Mouse (Mus musculus) neural tube, embryonic 14.5 days (tissue): ENCODE measurements around the gene Tesmin. TPM values are rescaled to one million over a fixed set of nuclear protein-coding genes. Genes with fewer than 3 reads are reported as not detected.

ENCODE experiments used
- ATAC-seq: fragments of 200-750 bp; cut with Nextera tagmentation; 2 replicates; pipeline ENCODE4 v1.8.0; 2017; ENCODE audit warnings: low read depth, mild to moderate bottlenecking, moderate TSS enrichment, moderate library complexity
- H3K27ac ChIP-seq: fragments of 300-500 bp; sonication (generic); 2 replicates; pipeline ENCODE4 v1.5.1; 2014; ENCODE audit warnings: low read depth, mild to moderate bottlenecking, control low read depth, low read length, moderate library complexity, mixed read lengths
- H3K27me3 ChIP-seq: fragments of 300-500 bp; sonication (generic); 2 replicates; pipeline ENCODE4 v1.6.1; 2014; ENCODE audit warnings: low read length; ENCODE audit not compliant: control insufficient read depth, insufficient read depth
- H3K36me3 ChIP-seq: fragments of 300-500 bp; sonication (generic); 2 replicates; pipeline ENCODE4 v1.6.1; 2014; ENCODE audit warnings: low read length, mixed read lengths; ENCODE audit not compliant: control insufficient read depth, insufficient read depth
- H3K4me1 ChIP-seq: fragments of 300-500 bp; sonication (generic); 2 replicates; pipeline ENCODE4 v1.6.1; 2014; ENCODE audit warnings: low read length; ENCODE audit not compliant: control insufficient read depth, insufficient read depth
- H3K4me2 ChIP-seq: fragments of 300-500 bp; sonication (generic); 2 replicates; pipeline ENCODE4 v1.6.1; 2014; ENCODE audit warnings: mild to moderate bottlenecking, low read depth, low read length, control low read depth
- H3K4me3 ChIP-seq: fragments of 300-500 bp; sonication (generic); 2 replicates; pipeline ENCODE4 v1.5.1; 2014; ENCODE audit warnings: low read depth, low read length, control low read depth, mixed read lengths
- H3K9ac ChIP-seq: fragments of 300-500 bp; sonication (generic); replicated peaks from 2 replicates; pipeline ENCODE4 v1.6.1; 2014; ENCODE audit warnings: low read depth, mild to moderate bottlenecking, control low read depth, low read length, mixed read lengths
- H3K9me3 ChIP-seq: fragments of 300-500 bp; sonication (generic); 2 replicates; pipeline ENCODE4 v1.6.1; 2016; ENCODE audit warnings: low read length; ENCODE audit not compliant: control insufficient read depth
- WGBS: fragments of 180-500 bp; shearing (Covaris S2); extraction: QIAGEN DNeasy Blood & Tissue Kit; methylation state at CpG from one replicate; pipeline ENCODE4 v1.1.7; 2014; 5-methylcytosine and 5-hydroxymethylcytosine counted together
- polyA plus RNA-seq: library from polyadenylated mRNA; unstranded; fragments of >200 nt; fragmentation: Nextera tagmentation; extraction: Ambion mirVana; gene quantifications from 2 replicates; pipeline ENCODE4 v1.2.1, GENCODE M21; 2014

The Tesmin gene
- polyA plus RNA-seq = 0.12 and 0.30 TPM in 2 replicates

GRCm38 (mm10) chr19:3388629-3389057, at the start of gene Tesmin:
TSS of gene Tesmin (plus strand) at chr19:3388857.
- H3K9me3 ChIP-seq = no peaks in the 10 kb centered on the region
- peak within 1 kb of the TSS; percentile 44 for H3K4me3 ChIP-seq
- H3K27ac ChIP-seq = peak within 1 kb of the TSS; percentile 23; the same call in 1 of the 2 replicates
- no peaks in the 10 kb centered on the region for H3K4me1 ChIP-seq
- H3K9ac ChIP-seq = peak within 1 kb of the TSS; percentile 54
- peak within 1 kb of the TSS; percentile 78 for H3K4me2 ChIP-seq
- H3K36me3 ChIP-seq = no peaks in the 10 kb centered on the region
- H3K27me3 ChIP-seq = no peaks in the 10 kb centered on the region
- WGBS = 4% methylated on average over 31 of the region's 33 CpGs
- peak; percentile 86 for ATAC-seq

GRCm38 (mm10) chr19:3339187-3339586, 49.5 kb upstream of the Tesmin start:
- no peaks in the 10 kb centered on the region for H3K27me3 ChIP-seq
- H3K36me3 ChIP-seq = no peaks in the 10 kb centered on the region
- H3K27ac ChIP-seq = no peak overlapping the region
- H3K4me3 ChIP-seq = no peak overlapping the region
- H3K4me1 ChIP-seq = 0 out of 2 replicates have a peak, but pooled peaks cover 2% of the 10 kb centered on the region
- 88% methylated on average over 8 of the region's 8 CpGs for WGBS
- no peak for ATAC-seq
- H3K9ac ChIP-seq = no peak overlapping the region
- H3K4me2 ChIP-seq = no peak overlapping the region
- no peaks in the 10 kb centered on the region for H3K9me3 ChIP-seq

GRCm38 (mm10) chr19:3341021-3341420, 47.6 kb upstream of the Tesmin start:
- H3K27ac ChIP-seq = no peak overlapping the region
- H3K4me1 ChIP-seq = no peaks in the 10 kb centered on the region
- H3K9me3 ChIP-seq = no peaks in the 10 kb centered on the region
- no peak overlapping the region for H3K4me3 ChIP-seq
- H3K36me3 ChIP-seq = no peaks in the 10 kb centered on the region
- no peak for ATAC-seq
- 89% methylated on average over 3 of the region's 3 CpGs for WGBS
- no peak overlapping the region for H3K4me2 ChIP-seq
- H3K9ac ChIP-seq = no peak overlapping the region
- H3K27me3 ChIP-seq = no peaks in the 10 kb centered on the region

- 81% methylated on average over 3 of the region's 3 CpGs for WGBS
- Histone ChIP-seq H3K4me1 (no peaks in the 10 kb centered on the region), H3K4me3 (no peak overlapping the region), H3K36me3 (no peaks in the 10 kb centered on the region), H3K4me2 (no peak overlapping the region), H3K27me3 (no peaks in the 10 kb centered on the region), H3K9me3 (no peaks in the 10 kb centered on the region), H3K27ac (no peak overlapping the region), H3K9ac (no peak overlapping the region)
- ATAC-seq = no peak
Observed at GRCm38 (mm10) chr19:3343929-3344328, 44.7 kb upstream of the Tesmin start.

GRCm38 (mm10) chr19:3344636-3345544, 43.8 kb upstream of the Tesmin start:
- 81% methylated on average over 8 of the region's 8 CpGs for WGBS
- H3K27me3 ChIP-seq = no peaks in the 10 kb centered on the region
- ATAC-seq = no peak
- no peak overlapping the region for H3K4me3 ChIP-seq
- no peaks in the 10 kb centered on the region for H3K4me1 ChIP-seq
- H3K9me3 ChIP-seq = no peaks in the 10 kb centered on the region
- no peak overlapping the region for H3K4me2 ChIP-seq
- H3K9ac ChIP-seq = no peak overlapping the region
- H3K27ac ChIP-seq = no peak overlapping the region
- no peaks in the 10 kb centered on the region for H3K36me3 ChIP-seq

- Histone ChIP-seq H3K4me3 (no peak overlapping the region), H3K4me2 (no peak overlapping the region), H3K4me1 (no peaks in the 10 kb centered on the region), H3K27me3 (no peaks in the 10 kb centered on the region), H3K36me3 (no peaks in the 10 kb centered on the region), H3K9me3 (no peaks in the 10 kb centered on the region), H3K27ac (no peak overlapping the region), H3K9ac (no peak overlapping the region)
- ATAC-seq = no peak
- WGBS = 90% methylated on average over 1 of the region's 1 CpGs
Observed at GRCm38 (mm10) chr19:3347784-3348183, 40.9 kb upstream of the Tesmin start.

GRCm38 (mm10) chr19:3353415-3354111, 35.1 kb upstream of the Tesmin start:
- H3K27me3 ChIP-seq = no peaks in the 10 kb centered on the region
- H3K9ac ChIP-seq = no peak overlapping the region
- ATAC-seq = no peak
- no peak overlapping the region for H3K4me3 ChIP-seq
- no peaks in the 10 kb centered on the region for H3K36me3 ChIP-seq
- no peak overlapping the region for H3K4me2 ChIP-seq
- no peak overlapping the region for H3K27ac ChIP-seq
- WGBS = 74% methylated on average over 7 of the region's 7 CpGs
- no peaks in the 10 kb centered on the region for H3K9me3 ChIP-seq
- H3K4me1 ChIP-seq = no peaks in the 10 kb centered on the region

- no peak overlapping the region for H3K4me2 ChIP-seq
- H3K9me3 ChIP-seq = no peaks in the 10 kb centered on the region
- no peaks in the 10 kb centered on the region for H3K4me1 ChIP-seq
- no peak overlapping the region for H3K27ac ChIP-seq
- H3K36me3 ChIP-seq = no peaks in the 10 kb centered on the region
- 64% methylated on average over 5 of the region's 5 CpGs for WGBS
- no peak for ATAC-seq
- H3K9ac ChIP-seq = no peak overlapping the region
- H3K27me3 ChIP-seq = no peaks in the 10 kb centered on the region
- H3K4me3 ChIP-seq = no peak overlapping the region
Observed at GRCm38 (mm10) chr19:3355096-3355495, 33.6 kb upstream of the Tesmin start.

- no peak for ATAC-seq
- Histone ChIP-seq H3K27ac (no peak overlapping the region), H3K27me3 (no peaks in the 10 kb centered on the region), H3K4me2 (no peak overlapping the region), H3K4me1 (no peaks in the 10 kb centered on the region), H3K4me3 (no peak overlapping the region), H3K36me3 (no peaks in the 10 kb centered on the region), H3K9me3 (no peaks in the 10 kb centered on the region), H3K9ac (no peak overlapping the region)
- 76% methylated on average over 5 of the region's 5 CpGs for WGBS
Observed at GRCm38 (mm10) chr19:3356516-3356915, 32.1 kb upstream of the Tesmin start.
